Mouse (Mus musculus) lung, postnatal 0 days (tissue): Measurements from ENCODE around the gene Msi2. TPM values are rescaled to one million over a fixed set of nuclear protein-coding genes. Genes with fewer than 3 reads are reported as not detected.

Source experiments
- ATAC-seq: fragments of 200-750 bp; cut with Nextera tagmentation; 2 replicates; pipeline ENCODE4 v1.8.0; 2017; ENCODE audit warnings: moderate library complexity
- DNase-seq: peaks from one replicate; pipeline ENCODE4 v3.0.0-alpha.2; 2016; ENCODE audit warnings: low spot score
- H3K27ac ChIP-seq: fragments of 300-500 bp; sonication (generic); 2 replicates; pipeline ENCODE4 v1.5.1; 2014; ENCODE audit warnings: antibody characterized with exemption, mild to moderate bottlenecking, low read length, mixed read lengths
- H3K27me3 ChIP-seq: fragments of 300-500 bp; sonication (generic); replicated peaks from 2 replicates; pipeline ENCODE4 v1.6.1; 2014; ENCODE audit warnings: low read length, mixed read lengths; ENCODE audit not compliant: insufficient read depth
- H3K36me3 ChIP-seq: fragments of 300-500 bp; sonication (generic); 2 replicates; pipeline ENCODE4 v1.6.1; 2014; ENCODE audit warnings: low read length, mixed read lengths; ENCODE audit not compliant: insufficient read depth
- H3K4me1 ChIP-seq: fragments of 300-500 bp; sonication (generic); 2 replicates; pipeline ENCODE4 v1.6.1; 2014; ENCODE audit warnings: antibody characterized with exemption, low read depth, low read length, mixed read lengths; ENCODE audit not compliant: insufficient read depth
- H3K4me2 ChIP-seq: fragments of 300-500 bp; sonication (generic); replicated peaks from 2 replicates; pipeline ENCODE4 v1.6.1; 2014; ENCODE audit warnings: low read depth, mild to moderate bottlenecking, low read length, moderate library complexity, mixed read lengths
- H3K4me3 ChIP-seq: fragments of 300-500 bp; sonication (generic); 2 replicates; pipeline ENCODE4 v1.5.1; 2014; ENCODE audit warnings: low read depth, low read length
- H3K9ac ChIP-seq: fragments of 300-500 bp; sonication (generic); replicated peaks from 2 replicates; pipeline ENCODE4 v1.6.1; 2014; ENCODE audit warnings: low read depth, mild to moderate bottlenecking
- H3K9me3 ChIP-seq: fragments of 300-500 bp; sonication (generic); 2 replicates; pipeline ENCODE4 v1.6.1; 2016; ENCODE audit warnings: low read length, mixed read lengths
- CTCF ChIP-seq: IDR thresholded peaks from 2 replicates; pipeline ENCODE4 v1.5.1; 2016; ENCODE audit warnings: antibody characterized with exemption, mild to moderate bottlenecking
- EP300 ChIP-seq: IDR thresholded peaks from 2 replicates; pipeline ENCODE4 v1.6.1; 2016; ENCODE audit warnings: antibody characterized with exemption, mild to moderate bottlenecking, control low read depth
- WGBS: fragments of 180-500 bp; shearing (Covaris S2); extraction: QIAGEN DNeasy Blood & Tissue Kit; methylation state at CpG from one replicate; pipeline ENCODE4 v1.1.7; 2014; 5-methylcytosine and 5-hydroxymethylcytosine counted together
- polyA plus RNA-seq: library from polyadenylated mRNA; unstranded; fragments of >200 nt; fragmentation: Nextera tagmentation; extraction: Ambion mirVana; gene quantifications from 2 replicates; pipeline ENCODE4 v1.2.1, GENCODE M21; 2015

Msi2 gene
- polyA plus RNA-seq, 1 experiment from 2014 or later: 12.6 TPM

- WGBS: 23% methylated on average over 1 of the region's 1 CpGs
- Histone ChIP-seq H3K4me3 (no peak overlapping the region), H3K36me3 (no peaks in the 10 kb centered on the region), H3K9ac (no peak overlapping the region), H3K4me1 (peaks cover 4% of the 10 kb centered on the region; the same call in 1 of the 2 replicates), H3K9me3 (no peaks in the 10 kb centered on the region), H3K4me2 (no peak overlapping the region), H3K27me3 (no peaks in the 10 kb centered on the region), H3K27ac (0 out of 2 replicates have a peak overlapping the region, but pooled peaks have one; percentile 21)
- no peak for TF ChIP-seq CTCF
- TF ChIP-seq EP300: no peak
- DNase-seq (peak; percentile 81), ATAC-seq (peak; percentile 91)
Observed at GRCm38 (mm10) chr11:88634627-88635026, 83.7 kb downstream of the Msi2 start.

GRCm38 (mm10) chr11:88631932-88632230 is 86.4 kb downstream of the Msi2 start:
- H3K4me3 ChIP-seq: no peak overlapping the region
- peaks cover 10% of the 10 kb centered on the region; the same call in 1 of the 2 replicates for H3K4me1 ChIP-seq
- DNase-seq (no peak), ATAC-seq (no peak)
- no peaks in the 10 kb centered on the region for H3K36me3 ChIP-seq
- H3K9ac ChIP-seq: no peak overlapping the region
- no peaks in the 10 kb centered on the region for H3K9me3 ChIP-seq
- H3K4me2 ChIP-seq: no peak overlapping the region
- TF ChIP-seq CTCF (no peak), EP300 (no peak)
- 89% methylated on average over 3 of the region's 3 CpGs for WGBS
- H3K27ac ChIP-seq: no peak overlapping the region
- no peaks in the 10 kb centered on the region for H3K27me3 ChIP-seq

DNA sequence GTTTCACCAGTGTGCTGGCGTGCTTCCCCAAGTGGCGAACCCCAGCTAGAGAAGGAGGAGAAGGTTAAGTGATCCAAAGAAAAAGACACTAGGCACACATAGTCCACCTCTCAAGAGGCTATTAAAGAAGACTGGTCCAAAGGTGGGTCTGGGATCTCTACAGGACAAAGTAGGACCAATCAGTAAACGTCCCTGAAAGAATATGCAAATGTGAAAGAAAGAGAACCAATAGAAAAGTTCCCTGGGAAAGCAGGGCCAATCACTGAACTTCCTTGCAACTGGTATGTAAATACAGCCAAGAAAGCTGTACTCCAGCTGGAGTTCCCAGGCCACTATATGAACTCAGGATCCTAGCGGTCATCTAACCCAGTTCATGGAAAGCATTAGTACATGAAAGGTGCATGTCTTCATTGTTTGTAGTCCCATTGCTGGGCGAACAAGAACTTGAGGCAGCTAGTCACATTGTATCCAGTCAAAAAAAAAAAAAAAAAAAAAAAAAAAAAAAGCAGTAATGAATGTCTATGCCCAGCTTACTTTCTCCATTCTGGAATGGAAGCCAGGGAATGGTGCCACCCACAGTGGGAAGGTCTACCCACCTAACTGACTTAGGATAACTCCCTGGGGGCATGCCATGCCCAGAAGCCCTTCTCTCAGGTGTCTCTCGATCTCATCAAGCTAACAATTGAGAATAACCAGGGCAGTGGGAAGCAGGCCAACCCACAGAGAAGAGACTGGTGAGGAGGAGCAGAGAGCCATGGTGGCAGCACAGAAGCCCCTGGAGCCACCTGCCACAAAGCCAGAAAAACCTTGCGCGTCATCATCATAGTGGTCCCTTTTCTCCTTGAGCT is 87.0 kb downstream of the Msi2 start:
- 69% methylated on average over 8 of the region's 8 CpGs for WGBS
- TF ChIP-seq CTCF (no peak), EP300 (no peak)
- peaks cover 14% of the 10 kb centered on the region; the same call in 1 of the 2 replicates for H3K4me1 ChIP-seq
- no peaks in the 10 kb centered on the region for H3K36me3 ChIP-seq
- ATAC-seq: peak; percentile 34
- peak; percentile 53 for DNase-seq
- H3K27me3 ChIP-seq: no peaks in the 10 kb centered on the region
- H3K9me3 ChIP-seq: no peaks in the 10 kb centered on the region
- no peak overlapping the region for H3K4me3 ChIP-seq
- H3K27ac ChIP-seq: no peak overlapping the region
- H3K9ac ChIP-seq: no peak overlapping the region
- no peak overlapping the region for H3K4me2 ChIP-seq

DNA sequence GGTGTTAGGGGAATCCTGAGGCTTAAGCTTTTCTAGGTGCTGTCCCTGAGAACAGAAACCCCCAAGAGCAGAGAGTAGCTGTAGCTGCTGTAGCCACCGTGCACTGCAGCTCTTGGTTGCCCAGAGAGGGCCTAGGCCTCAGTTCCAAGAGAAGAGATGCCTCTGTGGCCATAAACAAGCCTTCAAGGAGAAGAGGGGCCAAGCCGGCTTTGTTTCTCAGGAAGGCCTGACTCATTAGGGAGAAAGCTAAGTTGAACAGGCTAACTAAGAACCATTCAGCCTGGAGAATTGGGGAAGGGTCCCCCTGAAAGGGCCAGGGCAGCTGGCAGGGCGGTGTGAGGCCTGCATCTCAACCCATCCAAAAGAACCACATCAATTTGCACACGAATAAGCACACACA is 88.7 kb downstream of the Msi2 start:
- DNase-seq (no peak), ATAC-seq (no peak)
- H3K27me3 ChIP-seq: no peaks in the 10 kb centered on the region
- H3K9me3 ChIP-seq: no peaks in the 10 kb centered on the region
- no peak for TF ChIP-seq EP300
- TF ChIP-seq CTCF: no peak
- no peaks in the 10 kb centered on the region for H3K36me3 ChIP-seq
- H3K4me1 ChIP-seq: peaks cover 11% of the 10 kb centered on the region; the same call in 1 of the 2 replicates
- 71% methylated on average over 4 of the region's 4 CpGs for WGBS
- H3K9ac ChIP-seq: no peak overlapping the region
- H3K27ac ChIP-seq: no peak overlapping the region
- H3K4me2 ChIP-seq: no peak overlapping the region
- H3K4me3 ChIP-seq: no peak overlapping the region

DNA sequence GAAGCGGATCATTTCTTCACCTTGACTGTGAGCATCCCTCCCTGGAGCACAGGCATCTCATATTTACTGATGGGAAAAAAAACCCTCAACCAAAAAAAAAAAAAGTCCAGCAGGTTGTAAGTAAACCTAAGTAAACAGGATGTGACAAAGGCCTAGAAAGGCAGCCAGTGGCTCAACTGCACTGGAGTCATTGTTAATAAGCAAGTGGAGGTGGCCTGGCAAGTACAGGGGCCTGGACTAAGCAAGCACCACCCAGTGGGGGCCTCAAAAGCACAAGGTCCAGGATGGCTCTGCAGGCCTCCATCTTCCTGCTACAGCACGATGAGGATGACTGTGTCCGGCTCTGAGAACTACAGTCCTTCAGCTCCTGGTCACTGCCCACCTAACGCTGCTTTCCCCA is 89.1 kb downstream of the Msi2 start:
- no peaks in the 10 kb centered on the region for H3K36me3 ChIP-seq
- WGBS: 61% methylated on average over 4 of the region's 4 CpGs
- no peak for ATAC-seq
- peaks cover 9% of the 10 kb centered on the region; the same call in 1 of the 2 replicates for H3K4me1 ChIP-seq
- H3K4me2 ChIP-seq: no peak overlapping the region
- H3K9me3 ChIP-seq: no peaks in the 10 kb centered on the region
- no peaks in the 10 kb centered on the region for H3K27me3 ChIP-seq
- no peak overlapping the region for H3K4me3 ChIP-seq
- H3K9ac ChIP-seq: no peak overlapping the region
- no peak for DNase-seq
- H3K27ac ChIP-seq: no peak overlapping the region
- TF ChIP-seq EP300: no peak
- TF ChIP-seq CTCF: no peak

DNA sequence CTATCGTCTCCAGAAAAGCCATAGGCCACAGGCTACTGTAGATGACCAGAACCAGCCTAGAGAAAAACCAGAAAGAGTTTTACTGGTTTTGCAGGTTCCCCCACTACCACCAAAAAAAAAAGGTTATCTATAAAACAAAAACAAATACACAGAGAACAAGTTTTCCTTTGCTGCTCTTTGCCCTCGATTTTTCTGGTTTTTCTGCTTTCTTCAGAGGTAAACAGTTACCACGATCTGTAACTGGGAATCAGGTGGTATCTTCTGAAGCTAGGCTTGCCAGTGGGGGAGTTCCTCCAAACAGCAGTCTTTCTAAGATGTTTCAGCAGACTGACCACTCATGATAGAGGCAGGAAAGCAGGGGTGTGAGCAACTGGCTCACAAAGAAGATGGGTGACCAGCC is 89.6 kb downstream of the Msi2 start:
- ATAC-seq (no peak), DNase-seq (no peak)
- Histone ChIP-seq H3K9ac (no peak overlapping the region), H3K4me2 (no peak overlapping the region), H3K36me3 (no peaks in the 10 kb centered on the region), H3K4me3 (no peak overlapping the region), H3K27ac (no peak overlapping the region), H3K27me3 (no peaks in the 10 kb centered on the region), H3K4me1 (peaks cover 11% of the 10 kb centered on the region; the same call in 1 of the 2 replicates), H3K9me3 (no peaks in the 10 kb centered on the region)
- TF ChIP-seq CTCF (no peak), EP300 (no peak)
- 45% methylated on average over 3 of the region's 3 CpGs for WGBS
